Mouse (Mus musculus): ENCODE data around the gene Tecr.

- TF ChIP-seq FLI1 (IDR thresholded peaks at IDR 0.05; ENCODE audit: low read length) = no peak
- no peak for TF ChIP-seq GATA1 (IDR thresholded peaks at IDR 0.05; ENCODE audit: borderline replicate concordance, low read length)
Observed at GRCm38 (mm10) chr8:83570272-83571000, 37.3 kb downstream of the Tecr start.
